Mouse (Mus musculus): ENCODE measurements around the gene Olfr287. TPM values are rescaled to one million over a fixed set of nuclear protein-coding genes. Genes with fewer than 3 reads are reported as not detected.

Gene Olfr287
- total and polyA plus RNA-seq, 2 experiments from 2014 or later: not detected

DNA sequence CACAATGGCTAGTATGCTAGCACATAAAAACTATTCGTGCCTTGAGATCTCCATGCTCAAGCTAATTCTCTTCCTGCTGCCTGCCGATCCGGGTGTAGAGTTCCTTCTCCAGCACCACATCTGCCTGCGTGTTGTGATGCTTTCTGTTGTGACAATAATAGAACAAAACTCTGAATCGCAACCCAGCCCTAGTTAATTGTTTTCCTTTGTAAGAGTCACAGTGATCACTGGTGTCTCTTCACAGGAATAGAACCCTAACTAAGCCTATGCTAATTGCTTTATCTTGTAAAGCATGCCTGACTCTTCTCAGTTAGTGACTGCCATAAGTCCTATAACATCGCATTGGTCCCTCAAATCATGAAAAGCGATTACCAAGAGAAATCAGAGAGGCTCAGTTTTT lies 5.2 kb upstream of the Olfr287 start:
- H3K27ac ChIP-seq (ENCODE audit: low read depth): no peak overlapping the region
- TF ChIP-seq EP300 (IDR thresholded peaks at IDR 0.05; ENCODE audit: low read depth) (no peak), CTCF (IDR thresholded peaks at IDR 0.05; ENCODE audit: low read depth) (no peak)
- no peaks in the 10 kb centered on the region for H3K27me3 ChIP-seq (ENCODE audit: control insufficient read depth, insufficient read depth, low read length)
- no peak overlapping the region for H3K9ac ChIP-seq (replicated peaks; ENCODE audit: low read depth, low read length)
- WGBS: 72% methylated on average over 7 of the region's 7 CpGs
- no peaks in the 10 kb centered on the region for H3K36me3 ChIP-seq (replicated peaks; ENCODE audit: control insufficient read depth, insufficient read depth, low read length)
- no peaks in the 10 kb centered on the region for H3K4me1 ChIP-seq (ENCODE audit: control insufficient read depth, insufficient read depth)
- ATAC-seq (ENCODE audit: insufficient read depth, low read depth): no peak
- H3K9me3 ChIP-seq (replicated peaks; ENCODE audit: control insufficient read depth, low read length): no peaks in the 10 kb centered on the region
- H3K4me3 ChIP-seq (ENCODE audit: low read depth, low read length): no peak overlapping the region
- DNase-seq (ENCODE audit: low spot score): no peak
- H3K4me2 ChIP-seq (ENCODE audit: low read depth, low read length): no peak overlapping the region

- H3K27ac ChIP-seq (ENCODE audit: low read depth): no peak overlapping the region
- TF ChIP-seq CTCF (IDR thresholded peaks at IDR 0.05; ENCODE audit: low read depth) (no peak), EP300 (IDR thresholded peaks at IDR 0.05; ENCODE audit: low read depth) (no peak)
- DNase-seq (ENCODE audit: low spot score) (no peak), ATAC-seq (ENCODE audit: insufficient read depth, low read depth) (no peak)
- H3K4me1 ChIP-seq (ENCODE audit: control insufficient read depth, insufficient read depth): no peaks in the 10 kb centered on the region
- no peak overlapping the region for H3K4me3 ChIP-seq (ENCODE audit: low read depth, low read length)
- no peaks in the 10 kb centered on the region for H3K9me3 ChIP-seq (replicated peaks; ENCODE audit: control insufficient read depth, low read length)
- no peaks in the 10 kb centered on the region for H3K36me3 ChIP-seq (replicated peaks; ENCODE audit: control insufficient read depth, insufficient read depth, low read length)
- H3K27me3 ChIP-seq (ENCODE audit: control insufficient read depth, insufficient read depth, low read length): no peaks in the 10 kb centered on the region
- H3K4me2 ChIP-seq (ENCODE audit: low read depth, low read length): no peak overlapping the region
- H3K9ac ChIP-seq (replicated peaks; ENCODE audit: low read depth, low read length): no peak overlapping the region
- WGBS: 50% methylated on average over 16 of the region's 16 CpGs
Measured at GRCm38 (mm10) chr15:98225610-98226009, 4.8 kb upstream of the Olfr287 start.

GRCm38 (mm10) chr15:98222377-98222776 lies 1.5 kb upstream of the Olfr287 start:
- Histone ChIP-seq H3K27ac (ENCODE audit: low read depth) (no peak overlapping the region), H3K4me3 (ENCODE audit: low read depth, low read length) (no peak overlapping the region), H3K4me1 (ENCODE audit: control insufficient read depth, insufficient read depth) (no peaks in the 10 kb centered on the region), H3K27me3 (ENCODE audit: control insufficient read depth, insufficient read depth, low read length) (no peaks in the 10 kb centered on the region), H3K9me3 (replicated peaks; ENCODE audit: control insufficient read depth, low read length) (no peaks in the 10 kb centered on the region), H3K36me3 (replicated peaks; ENCODE audit: control insufficient read depth, insufficient read depth, low read length) (no peaks in the 10 kb centered on the region), H3K4me2 (ENCODE audit: low read depth, low read length) (no peak overlapping the region), H3K9ac (replicated peaks; ENCODE audit: low read depth, low read length) (no peak overlapping the region)
- no peak for DNase-seq (ENCODE audit: low spot score)
- TF ChIP-seq CTCF (IDR thresholded peaks at IDR 0.05; ENCODE audit: low read depth) (no peak), EP300 (IDR thresholded peaks at IDR 0.05; ENCODE audit: low read depth) (no peak)
- no peak for ATAC-seq (ENCODE audit: insufficient read depth, low read depth)

- Histone ChIP-seq H3K4me2 (ENCODE audit: low read depth, low read length) (no peak overlapping the region), H3K27me3 (ENCODE audit: control insufficient read depth, insufficient read depth, low read length) (no peaks in the 10 kb centered on the region), H3K4me1 (ENCODE audit: control insufficient read depth, insufficient read depth) (0 out of 2 replicates have a peak, but pooled peaks cover 10% of the 10 kb centered on the region), H3K9me3 (replicated peaks; ENCODE audit: control insufficient read depth, low read length) (no peaks in the 10 kb centered on the region), H3K36me3 (replicated peaks; ENCODE audit: control insufficient read depth, insufficient read depth, low read length) (no peaks in the 10 kb centered on the region), H3K4me3 (ENCODE audit: low read depth, low read length) (no peak overlapping the region), H3K27ac (ENCODE audit: low read depth) (no peak overlapping the region), H3K9ac (replicated peaks; ENCODE audit: low read depth, low read length) (no peak overlapping the region)
- no peak for ATAC-seq (ENCODE audit: insufficient read depth, low read depth)
- TF ChIP-seq EP300 (IDR thresholded peaks at IDR 0.05; ENCODE audit: low read depth): no peak
- TF ChIP-seq CTCF (IDR thresholded peaks at IDR 0.05; ENCODE audit: low read depth): no peak
- DNase-seq (ENCODE audit: low spot score): no peak
- WGBS: 48% methylated on average over 5 of the region's 5 CpGs
Measured at GRCm38 (mm10) chr15:98214130-98214529, 6.7 kb downstream of the Olfr287 start.

DNA sequence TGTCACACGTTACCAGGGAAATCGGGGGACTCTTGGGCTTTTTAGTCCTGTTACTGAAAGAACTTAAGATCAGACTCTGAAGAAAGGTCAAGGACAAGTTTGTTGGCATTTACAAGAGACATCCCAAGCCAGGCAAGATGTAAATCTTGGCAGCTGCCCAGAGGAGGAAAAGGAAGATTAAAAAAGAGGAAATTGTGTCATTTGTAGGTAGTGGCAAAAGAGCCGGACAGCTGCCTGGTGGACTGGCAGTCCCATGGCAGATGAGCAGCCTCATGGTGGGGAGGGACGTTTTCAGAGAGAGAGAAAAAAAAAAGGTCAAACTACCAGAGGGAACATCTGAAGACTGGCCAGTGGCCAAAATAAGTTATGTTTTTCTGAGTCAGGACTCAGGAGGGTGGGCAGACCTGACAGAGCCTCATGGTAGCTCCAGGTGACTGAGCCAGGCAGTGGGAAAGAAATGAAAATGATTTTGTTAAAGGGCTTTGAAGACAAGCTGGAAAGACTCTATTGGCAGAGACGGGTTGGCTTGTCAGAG lies 7.5 kb downstream of the Olfr287 start:
- Histone ChIP-seq H3K9me3 (replicated peaks; ENCODE audit: control insufficient read depth, low read length) (no peaks in the 10 kb centered on the region), H3K27me3 (ENCODE audit: control insufficient read depth, insufficient read depth, low read length) (no peaks in the 10 kb centered on the region), H3K4me3 (ENCODE audit: low read depth, low read length) (no peak overlapping the region), H3K36me3 (replicated peaks; ENCODE audit: control insufficient read depth, insufficient read depth, low read length) (no peaks in the 10 kb centered on the region), H3K27ac (ENCODE audit: low read depth) (no peak overlapping the region), H3K4me2 (ENCODE audit: low read depth, low read length) (no peak overlapping the region), H3K9ac (replicated peaks; ENCODE audit: low read depth, low read length) (no peak overlapping the region), H3K4me1 (ENCODE audit: control insufficient read depth, insufficient read depth) (0 out of 2 replicates have a peak, but pooled peaks cover 10% of the 10 kb centered on the region)
- TF ChIP-seq EP300 (IDR thresholded peaks at IDR 0.05; ENCODE audit: low read depth) (no peak), CTCF (IDR thresholded peaks at IDR 0.05; ENCODE audit: low read depth) (no peak)
- WGBS: 71% methylated on average over 5 of the region's 5 CpGs
- ATAC-seq (ENCODE audit: insufficient read depth, low read depth) (no peak), DNase-seq (ENCODE audit: low spot score) (no peak)

- H3K9ac ChIP-seq (replicated peaks; ENCODE audit: low read depth, low read length): no peak overlapping the region
- WGBS: 72% methylated on average over 7 of the region's 7 CpGs
- no peaks in the 10 kb centered on the region for H3K27me3 ChIP-seq (ENCODE audit: control insufficient read depth, insufficient read depth, low read length)
- 0 out of 2 replicates have a peak, but pooled peaks cover 10% of the 10 kb centered on the region for H3K4me1 ChIP-seq (ENCODE audit: control insufficient read depth, insufficient read depth)
- ATAC-seq (ENCODE audit: insufficient read depth, low read depth): no peak
- H3K9me3 ChIP-seq (replicated peaks; ENCODE audit: control insufficient read depth, low read length): no peaks in the 10 kb centered on the region
- H3K27ac ChIP-seq (ENCODE audit: low read depth): no peak overlapping the region
- H3K4me3 ChIP-seq (ENCODE audit: low read depth, low read length): no peak overlapping the region
- H3K36me3 ChIP-seq (replicated peaks; ENCODE audit: control insufficient read depth, insufficient read depth, low read length): no peaks in the 10 kb centered on the region
- DNase-seq (ENCODE audit: low spot score): no peak
- no peak for TF ChIP-seq CTCF (IDR thresholded peaks at IDR 0.05; ENCODE audit: low read depth)
- no peak for TF ChIP-seq EP300 (IDR thresholded peaks at IDR 0.05; ENCODE audit: low read depth)
- no peak overlapping the region for H3K4me2 ChIP-seq (ENCODE audit: low read depth, low read length)
Measured at GRCm38 (mm10) chr15:98209676-98210075, 11.2 kb downstream of the Olfr287 start.

Measured in heart, postnatal 0 days (tissue).